Mouse (Mus musculus) heart, embryonic 11.5 days (tissue): ENCODE data around the gene Slc41a3. TPM values are rescaled to one million over a fixed set of nuclear protein-coding genes. Genes with fewer than 3 reads are reported as not detected.
A peak's percentile ranks its signal among the peaks of the same experiment; 100 is the strongest.

Experiments
- ATAC-seq: fragments of 200-750 bp; cut with Nextera tagmentation; replicated peaks from 2 replicates; pipeline ENCODE4 v1.8.0; 2017; ENCODE audit warnings: moderate library complexity; ENCODE audit not compliant: insufficient number of reproducible peaks, low FRiP score, low TSS enrichment
- H3K27ac ChIP-seq: fragments of 300-500 bp; sonication (generic); 2 replicates; pipeline ENCODE4 v1.5.1; 2014; ENCODE audit warnings: mild to moderate bottlenecking, low read depth, low read length
- H3K27me3 ChIP-seq: fragments of 300-500 bp; sonication (generic); 2 replicates; pipeline ENCODE4 v1.6.1; 2014; ENCODE audit warnings: mild to moderate bottlenecking, low read length, mixed read lengths; ENCODE audit not compliant: control insufficient read depth, insufficient read depth
- H3K36me3 ChIP-seq: fragments of 300-500 bp; sonication (generic); 2 replicates; pipeline ENCODE4 v1.6.1; 2014; ENCODE audit warnings: mild to moderate bottlenecking, low read length, moderate library complexity, mixed read lengths; ENCODE audit not compliant: control insufficient read depth, insufficient read depth
- H3K4me1 ChIP-seq: fragments of 300-500 bp; sonication (generic); 2 replicates; pipeline ENCODE4 v1.6.1; 2014; ENCODE audit warnings: low read length; ENCODE audit not compliant: control insufficient read depth, insufficient read depth
- H3K4me2 ChIP-seq: fragments of 300-500 bp; sonication (generic); 2 replicates; pipeline ENCODE4 v1.6.1; 2014; ENCODE audit warnings: mild to moderate bottlenecking, moderate library complexity
- H3K4me3 ChIP-seq: fragments of 300-500 bp; sonication (generic); 2 replicates; pipeline ENCODE4 v1.5.1; 2014; ENCODE audit warnings: low read depth, low read length
- H3K9ac ChIP-seq: fragments of 300-500 bp; sonication (generic); 2 replicates; pipeline ENCODE4 v1.6.1; 2014; ENCODE audit warnings: mild to moderate bottlenecking, low read depth, low read length, moderate library complexity
- H3K9me3 ChIP-seq: fragments of 300-500 bp; sonication (generic); replicated peaks from 2 replicates; pipeline ENCODE4 v1.6.1; 2016; ENCODE audit warnings: low read length; ENCODE audit not compliant: control insufficient read depth
- WGBS: fragments of 180-500 bp; shearing (Covaris S2); extraction: QIAGEN DNeasy Blood & Tissue Kit; methylation state at CpG from one replicate; pipeline ENCODE4 v1.1.7; 2014; ENCODE audit not compliant: insufficient replicate concordance; 5-methylcytosine and 5-hydroxymethylcytosine counted together
- polyA plus RNA-seq: library from polyadenylated mRNA; unstranded; fragments of >200 nt; fragmentation: Nextera tagmentation; extraction: Ambion mirVana; gene quantifications from 2 replicates; pipeline ENCODE4 v1.2.1, GENCODE M21; 2014

The Slc41a3 gene
- polyA plus RNA-seq, 1 experiment from 2014 or later: 11.1 TPM

DNA sequence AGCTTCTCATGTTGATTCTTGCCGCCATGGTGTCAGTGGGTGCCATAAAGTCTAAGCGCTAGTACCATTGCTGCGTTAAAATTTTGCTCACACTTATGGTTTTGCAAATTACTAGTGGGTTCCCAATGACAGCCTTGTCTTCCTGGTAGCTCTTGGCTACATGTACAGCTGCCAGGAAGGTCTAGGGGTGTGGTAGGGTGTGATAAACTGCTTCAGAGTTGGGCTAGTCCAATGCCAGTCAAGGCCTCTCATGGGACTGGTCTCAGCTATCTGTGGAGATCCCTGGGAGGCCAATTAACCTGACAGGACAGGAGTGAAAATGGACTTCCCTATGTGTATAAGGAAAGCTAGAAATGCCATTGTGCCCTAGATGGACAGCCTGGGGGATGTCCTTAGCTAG lies 2.2 kb upstream of the Slc41a3 start:
- Histone ChIP-seq H3K9ac (no peak overlapping the region), H3K9me3 (no peaks in the 10 kb centered on the region), H3K27me3 (0 out of 2 replicates have a peak, but pooled peaks cover 2% of the 10 kb centered on the region), H3K27ac (no peak overlapping the region), H3K36me3 (no peaks in the 10 kb centered on the region), H3K4me2 (no peak overlapping the region), H3K4me3 (no peak overlapping the region), H3K4me1 (peaks cover 14% of the 10 kb centered on the region)
- 88% methylated on average over 3 of the region's 3 CpGs for WGBS
- no peak for ATAC-seq

DNA sequence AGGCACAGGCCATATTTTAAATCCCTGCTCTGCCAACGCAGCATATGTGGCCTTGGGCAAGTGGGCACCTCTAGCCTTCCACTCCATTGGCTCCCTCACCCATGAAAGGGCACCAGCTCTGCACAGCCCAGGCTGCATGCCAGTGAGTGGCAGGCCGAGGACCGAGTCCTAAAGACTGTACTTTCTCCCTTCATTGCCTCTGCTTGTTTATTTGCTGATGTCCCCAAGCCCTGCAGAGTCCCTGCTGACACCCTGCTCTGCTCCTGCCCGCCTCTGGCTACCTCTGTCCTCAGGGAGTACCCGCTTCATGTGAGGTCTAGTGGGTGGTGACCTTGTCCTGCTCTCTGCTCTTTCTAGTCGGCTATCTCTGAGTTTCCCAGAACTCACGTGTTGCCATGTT lies 1.4 kb upstream of the Slc41a3 start:
- 57% methylated on average over 7 of the region's 7 CpGs for WGBS

DNA sequence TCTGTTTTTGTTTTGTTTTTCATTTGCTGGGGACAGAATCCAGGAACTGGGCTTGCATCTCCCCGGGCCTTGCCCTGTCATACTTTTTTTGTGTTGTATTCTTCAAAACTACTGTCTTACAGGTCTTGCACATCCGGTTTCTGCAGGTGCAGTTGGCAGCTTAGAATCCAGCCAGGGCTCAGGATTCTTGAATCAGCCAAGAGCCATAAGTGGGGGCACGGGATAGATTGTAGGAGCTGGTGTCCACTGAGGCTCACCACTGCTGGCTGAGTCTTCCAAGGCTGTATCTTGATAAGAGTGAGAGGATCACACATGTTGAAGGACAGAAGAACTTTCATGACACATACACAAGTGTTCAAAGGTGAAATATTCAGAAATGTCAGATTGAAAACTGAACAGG lies 395 bp upstream of the Slc41a3 start:
- WGBS: 58% methylated on average over 3 of the region's 3 CpGs
- ATAC-seq: no peak
- Histone ChIP-seq H3K36me3 (no peaks in the 10 kb centered on the region), H3K9me3 (no peaks in the 10 kb centered on the region), H3K4me3 (peak overlapping the region; percentile 67), H3K27me3 (0 out of 2 replicates have a peak, but pooled peaks cover 2% of the 10 kb centered on the region), H3K9ac (no peak overlapping the region), H3K4me1 (peaks cover 20% of the 10 kb centered on the region), H3K4me2 (peak overlapping the region; percentile 84), H3K27ac (no peak overlapping the region)

More for the DNA sequence above, 1.4 kb upstream of the Slc41a3 start:
- no peaks in the 10 kb centered on the region for H3K36me3 ChIP-seq
- peaks cover 18% of the 10 kb centered on the region for H3K4me1 ChIP-seq
- 0 out of 2 replicates have a peak, but pooled peaks cover 2% of the 10 kb centered on the region for H3K27me3 ChIP-seq
- no peak overlapping the region for H3K9ac ChIP-seq
- no peak overlapping the region for H3K27ac ChIP-seq
- H3K4me3 ChIP-seq: no peak overlapping the region
- H3K9me3 ChIP-seq: no peaks in the 10 kb centered on the region
- no peak overlapping the region for H3K4me2 ChIP-seq
- no peak for ATAC-seq

DNA sequence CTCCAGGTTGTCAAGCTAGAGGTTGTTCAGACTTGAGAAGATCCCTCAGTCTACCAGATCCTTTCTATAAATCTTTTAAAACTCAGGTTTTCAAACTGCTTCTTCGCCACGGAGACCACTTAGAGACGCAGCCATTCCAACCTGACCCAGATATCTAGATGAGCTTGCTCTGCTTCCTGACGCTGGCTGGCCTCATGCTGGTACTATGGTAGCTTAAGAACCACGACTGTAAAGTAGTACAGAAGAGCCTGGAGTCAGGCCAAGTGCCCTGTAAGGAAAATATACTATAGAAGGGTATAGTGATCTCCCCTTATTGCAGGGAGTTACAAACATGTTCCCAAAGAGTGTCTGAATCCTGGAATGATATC lies 757 bp downstream of the Slc41a3 start:
- no peak for ATAC-seq

DNA sequence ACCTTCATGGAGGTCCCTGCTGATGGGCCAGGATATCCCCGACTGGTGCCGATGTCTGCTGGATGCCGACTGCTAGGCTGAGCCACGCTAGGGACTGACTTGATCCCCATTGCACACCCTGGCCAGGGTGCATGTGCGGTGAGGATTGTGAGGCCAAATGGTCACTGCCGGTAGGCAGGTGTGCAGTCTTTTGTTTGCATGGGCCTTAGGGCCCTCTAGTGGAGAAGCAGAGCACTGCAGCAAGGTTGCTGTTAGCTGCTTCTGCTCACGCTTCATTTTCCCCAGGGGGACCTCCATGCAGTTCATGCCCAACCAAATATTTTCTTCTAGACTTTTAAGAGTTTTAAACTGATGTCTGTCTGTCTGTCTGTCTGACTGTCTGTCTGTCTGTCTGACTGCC lies 2.0 kb downstream of the Slc41a3 start:
- no peak for ATAC-seq
- 27% methylated on average over 7 of the region's 7 CpGs for WGBS
- no peaks in the 10 kb centered on the region for H3K9me3 ChIP-seq
- H3K9ac ChIP-seq: 0 out of 2 replicates have a peak overlapping the region, but pooled peaks have one; percentile 6
- H3K27me3 ChIP-seq: 0 out of 2 replicates have a peak, but pooled peaks cover 2% of the 10 kb centered on the region
- no peak overlapping the region for H3K27ac ChIP-seq
- H3K36me3 ChIP-seq: no peaks in the 10 kb centered on the region
- H3K4me2 ChIP-seq: 0 out of 2 replicates have a peak overlapping the region, but pooled peaks have one; percentile 22
- H3K4me1 ChIP-seq: peaks cover 18% of the 10 kb centered on the region
- no peak overlapping the region for H3K4me3 ChIP-seq

More for the DNA sequence above, 757 bp downstream of the Slc41a3 start:
- H3K4me1 ChIP-seq: peaks cover 22% of the 10 kb centered on the region
- no peaks in the 10 kb centered on the region for H3K9me3 ChIP-seq
- H3K4me2 ChIP-seq: peak overlapping the region; percentile 84
- H3K27ac ChIP-seq: no peak overlapping the region
- H3K4me3 ChIP-seq: peak overlapping the region; percentile 67
- H3K36me3 ChIP-seq: no peaks in the 10 kb centered on the region
- H3K27me3 ChIP-seq: 0 out of 2 replicates have a peak, but pooled peaks cover 2% of the 10 kb centered on the region
- H3K9ac ChIP-seq: peak overlapping the region; percentile 77
- WGBS: 12% methylated on average over 5 of the region's 5 CpGs

DNA sequence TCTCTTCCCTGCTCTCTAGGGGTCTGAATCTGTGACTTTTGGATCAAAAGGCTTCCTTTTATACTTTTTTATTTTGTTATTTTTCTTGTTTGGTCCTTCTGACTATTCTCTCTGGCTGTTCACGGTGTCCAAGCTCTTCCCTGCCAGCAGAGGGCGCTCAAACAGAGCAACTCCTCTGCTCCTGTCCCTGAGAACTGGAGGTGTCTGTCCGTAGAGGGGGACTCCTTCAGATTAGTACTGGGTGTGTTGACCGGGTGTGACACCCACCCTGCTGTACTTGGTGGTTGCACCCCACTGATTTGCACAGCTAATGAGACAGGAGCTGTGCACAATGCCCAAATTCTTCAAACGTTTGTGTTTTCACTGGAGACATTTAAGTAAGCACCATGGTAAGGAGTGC lies 2.7 kb downstream of the Slc41a3 start:
- WGBS: 7% methylated on average over 5 of the region's 5 CpGs

DNA sequence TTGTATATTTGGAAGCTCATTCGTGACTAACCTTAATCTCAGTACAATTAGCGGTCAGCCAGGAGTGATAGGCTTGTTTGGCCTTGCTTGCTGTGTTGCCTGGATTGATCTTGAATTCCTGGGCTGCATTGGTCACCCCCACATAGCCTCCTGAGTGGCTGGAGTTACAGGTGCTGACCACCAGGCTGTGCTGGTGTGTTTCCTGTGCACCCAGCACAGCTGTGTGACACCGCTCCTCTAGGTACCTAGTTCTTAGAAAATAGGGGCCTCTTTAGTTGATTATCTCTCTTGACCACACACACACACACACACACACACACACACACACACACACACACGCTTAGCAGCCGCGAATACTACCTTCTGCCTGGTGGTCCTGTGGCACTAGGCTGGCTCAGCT lies 3.7 kb downstream of the Slc41a3 start:
- H3K4me1 ChIP-seq: peaks cover 13% of the 10 kb centered on the region; the same call in 1 of the 2 replicates
- H3K4me3 ChIP-seq: no peak overlapping the region
- no peaks in the 10 kb centered on the region for H3K27me3 ChIP-seq
- H3K27ac ChIP-seq: no peak overlapping the region
- H3K9ac ChIP-seq: no peak overlapping the region
- WGBS: 44% methylated on average over 6 of the region's 6 CpGs
- no peak overlapping the region for H3K4me2 ChIP-seq
- no peaks in the 10 kb centered on the region for H3K36me3 ChIP-seq
- peak; percentile 44; the same call in 1 of the 2 replicates for ATAC-seq
- H3K9me3 ChIP-seq: no peaks in the 10 kb centered on the region

More for the DNA sequence above, 2.7 kb downstream of the Slc41a3 start:
- H3K9ac ChIP-seq: no peak overlapping the region
- H3K36me3 ChIP-seq: no peaks in the 10 kb centered on the region
- H3K4me2 ChIP-seq: no peak overlapping the region
- H3K9me3 ChIP-seq: no peaks in the 10 kb centered on the region
- ATAC-seq: no peak; the same call in 1 of the 2 replicates
- peaks cover 13% of the 10 kb centered on the region; the same call in 1 of the 2 replicates for H3K4me1 ChIP-seq
- 0 out of 2 replicates have a peak, but pooled peaks cover 2% of the 10 kb centered on the region for H3K27me3 ChIP-seq
- no peak overlapping the region for H3K4me3 ChIP-seq
- no peak overlapping the region for H3K27ac ChIP-seq

DNA sequence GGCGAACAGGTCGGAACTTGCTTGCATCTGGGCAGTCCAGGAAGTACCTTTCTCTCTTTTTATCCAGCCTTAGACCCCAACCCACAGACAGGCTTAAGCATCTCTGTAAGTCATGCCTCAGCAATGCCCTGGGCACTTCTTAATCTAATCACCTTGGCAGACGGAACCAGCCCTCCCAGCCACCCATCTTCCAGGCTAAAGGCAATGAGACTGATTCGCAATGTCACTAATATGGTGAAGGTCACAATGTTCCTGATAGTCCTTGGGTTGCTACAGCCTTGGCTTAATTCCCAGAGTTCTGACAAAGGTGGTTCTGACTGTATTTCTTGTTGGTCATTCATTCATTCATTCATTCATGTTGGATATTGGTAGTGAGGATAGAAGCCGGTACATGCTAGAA lies 5.7 kb downstream of the Slc41a3 start:
- 86% methylated on average over 5 of the region's 5 CpGs for WGBS
- Histone ChIP-seq H3K4me2 (no peak overlapping the region), H3K4me3 (no peak overlapping the region), H3K9me3 (no peaks in the 10 kb centered on the region), H3K9ac (no peak overlapping the region), H3K4me1 (peaks cover 23% of the 10 kb centered on the region), H3K27ac (no peak overlapping the region), H3K27me3 (no peaks in the 10 kb centered on the region), H3K36me3 (no peaks in the 10 kb centered on the region)
- ATAC-seq: no peak

DNA sequence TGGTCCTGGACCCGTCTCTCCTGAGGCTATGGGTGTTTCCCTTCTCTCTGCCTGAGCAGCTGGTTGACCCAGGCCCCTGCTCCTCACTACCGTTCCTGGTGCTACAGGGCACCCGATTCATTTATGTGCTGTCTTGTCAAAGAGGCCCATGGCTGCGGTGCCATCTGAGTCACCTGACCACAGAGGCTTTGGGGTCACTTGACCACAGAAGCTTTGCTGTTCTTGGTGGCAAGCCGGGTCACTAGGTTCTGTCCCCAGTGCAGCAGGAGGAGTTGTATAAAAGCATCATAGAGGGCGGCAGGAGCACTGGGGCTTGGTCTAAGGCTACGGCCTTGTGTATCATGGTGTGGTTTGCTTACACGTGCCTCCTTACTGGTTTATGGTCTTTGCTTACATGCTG lies 8.8 kb downstream of the Slc41a3 start:
- ATAC-seq: no peak
- no peaks in the 10 kb centered on the region for H3K36me3 ChIP-seq
- no peaks in the 10 kb centered on the region for H3K27me3 ChIP-seq
- no peaks in the 10 kb centered on the region for H3K9me3 ChIP-seq
- peaks cover 39% of the 10 kb centered on the region for H3K4me1 ChIP-seq
- no peak overlapping the region for H3K27ac ChIP-seq
- no peak overlapping the region for H3K4me2 ChIP-seq
- no peak overlapping the region for H3K9ac ChIP-seq
- no peak overlapping the region for H3K4me3 ChIP-seq
- WGBS: 84% methylated on average over 8 of the region's 8 CpGs
